Mouse (Mus musculus): ENCODE results near the gene Rnase12.

The Rnase12 gene

DNA sequence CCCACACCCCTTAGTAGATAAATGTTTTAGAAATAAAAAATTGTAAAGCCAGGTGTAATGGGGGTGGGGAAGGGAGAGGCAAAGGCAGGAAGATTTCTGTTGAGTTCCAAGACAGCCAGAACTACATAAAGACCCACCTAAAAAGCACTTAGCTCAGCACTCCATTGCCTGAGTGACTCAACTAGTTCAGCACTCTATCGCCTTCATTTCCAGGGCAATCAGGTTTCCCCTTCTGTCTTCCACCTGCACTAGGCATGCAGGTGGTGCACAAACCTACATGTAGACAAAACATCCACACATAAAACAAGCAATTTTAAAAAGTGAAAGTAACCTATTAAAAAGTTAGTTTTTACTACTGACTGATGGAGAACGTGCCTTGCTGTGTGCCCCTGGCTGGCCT, 27.6 kb upstream of the Rnase12 start:
- no peak for DNase-seq (ENCODE audit: low spot score)

DNA sequence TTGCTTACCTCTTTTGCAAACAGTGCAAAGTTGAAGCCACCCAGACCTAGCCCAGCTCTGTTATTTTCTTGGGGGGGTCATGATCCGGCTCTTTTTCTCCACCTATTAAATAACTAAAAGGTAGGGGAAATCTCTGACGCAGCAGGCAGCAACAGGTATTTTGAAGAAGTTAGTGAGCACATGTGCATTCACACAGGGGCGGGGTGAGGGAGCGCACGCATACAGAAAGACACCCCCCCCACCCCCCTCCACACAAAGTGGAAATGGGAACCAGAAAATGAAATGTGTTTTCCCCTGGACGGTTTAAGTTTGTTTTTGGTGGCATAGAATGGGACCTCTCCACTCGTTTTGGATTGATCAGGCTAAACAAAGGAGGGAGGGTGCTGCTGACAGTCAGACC, 26.3 kb upstream of the Rnase12 start:
- DNase-seq (ENCODE audit: low spot score), result no peak

GRCm38 (mm10) chr14:51082599-51083581, 25.4 kb upstream of the Rnase12 start:
- DNase-seq (ENCODE audit: low spot score), result no peak

DNA sequence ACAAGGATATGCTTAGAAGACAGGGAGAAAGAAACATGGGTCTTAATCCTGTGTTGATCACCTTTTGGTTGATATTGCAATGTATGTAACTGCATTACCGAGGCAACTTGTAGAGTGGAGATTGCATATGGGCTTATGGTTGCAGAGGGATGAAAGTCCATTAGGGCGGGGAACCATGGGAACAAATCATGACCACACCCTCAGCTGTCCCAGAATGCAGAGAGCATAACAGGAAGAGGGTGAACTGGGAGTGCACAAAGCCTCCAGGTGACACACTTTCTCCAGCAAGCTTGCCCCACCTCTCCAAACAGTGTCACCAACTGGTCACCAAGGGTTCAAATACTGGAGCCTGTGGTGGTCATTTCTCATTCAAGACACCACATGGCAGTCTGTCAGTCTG, 23.6 kb upstream of the Rnase12 start:
- DNase-seq (ENCODE audit: low spot score), result no peak

- DNase-seq (ENCODE audit: low spot score), result no peak
Observed at GRCm38 (mm10) chr14:51079180-51079579, 21.7 kb upstream of the Rnase12 start.

GRCm38 (mm10) chr14:51074335-51074734, 16.9 kb upstream of the Rnase12 start, which contains the start of gene Olfr750:
Gene Olfr750 (minus strand): TSS chr14:51074435.
- no peak for DNase-seq (ENCODE audit: low spot score)

- DNase-seq (ENCODE audit: low spot score), result no peak
Observed at GRCm38 (mm10) chr14:51069617-51070016, 12.2 kb upstream of the Rnase12 start.

DNA sequence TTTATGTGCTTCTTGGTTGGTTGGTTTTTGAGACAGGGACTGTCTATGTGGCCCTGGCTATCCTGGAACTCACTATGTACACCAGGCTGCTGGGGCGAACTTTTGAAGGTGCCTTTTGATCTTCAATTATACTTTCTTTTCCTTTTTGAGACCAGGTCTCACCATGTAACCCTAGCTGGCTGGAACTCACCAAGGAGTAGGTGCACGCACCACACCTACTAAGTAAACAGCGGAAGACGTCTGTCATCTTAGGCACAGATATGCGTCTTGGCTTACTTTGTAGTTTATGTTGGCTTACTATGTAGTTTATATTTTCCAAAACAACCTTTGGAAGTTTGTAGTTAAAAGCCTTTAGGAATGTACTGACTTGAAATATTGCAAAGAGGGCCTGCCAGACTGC, 11.5 kb upstream of the Rnase12 start:
- DNase-seq (ENCODE audit: low spot score), result no peak

DNA sequence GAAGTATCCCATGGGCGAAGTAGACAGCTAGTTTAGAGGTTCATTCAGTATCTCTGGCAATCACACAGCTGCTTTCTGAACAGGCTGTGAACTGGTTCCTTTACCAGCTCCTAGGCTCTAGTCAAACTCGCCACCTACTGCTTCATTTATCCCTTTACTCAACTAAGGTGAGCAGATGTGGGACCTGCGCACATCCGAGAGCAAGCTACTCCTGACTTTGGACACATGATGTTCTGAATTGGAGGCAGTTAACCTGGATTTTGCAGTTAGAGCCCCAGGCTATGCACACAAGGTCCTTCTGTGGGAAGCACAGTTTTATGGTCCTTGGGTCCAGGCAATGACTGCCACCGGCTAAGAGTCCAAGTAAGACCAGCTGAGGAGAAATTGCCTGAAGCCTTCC, 3.3 kb upstream of the Rnase12 start:
- no peak for DNase-seq (ENCODE audit: low spot score)

DNA sequence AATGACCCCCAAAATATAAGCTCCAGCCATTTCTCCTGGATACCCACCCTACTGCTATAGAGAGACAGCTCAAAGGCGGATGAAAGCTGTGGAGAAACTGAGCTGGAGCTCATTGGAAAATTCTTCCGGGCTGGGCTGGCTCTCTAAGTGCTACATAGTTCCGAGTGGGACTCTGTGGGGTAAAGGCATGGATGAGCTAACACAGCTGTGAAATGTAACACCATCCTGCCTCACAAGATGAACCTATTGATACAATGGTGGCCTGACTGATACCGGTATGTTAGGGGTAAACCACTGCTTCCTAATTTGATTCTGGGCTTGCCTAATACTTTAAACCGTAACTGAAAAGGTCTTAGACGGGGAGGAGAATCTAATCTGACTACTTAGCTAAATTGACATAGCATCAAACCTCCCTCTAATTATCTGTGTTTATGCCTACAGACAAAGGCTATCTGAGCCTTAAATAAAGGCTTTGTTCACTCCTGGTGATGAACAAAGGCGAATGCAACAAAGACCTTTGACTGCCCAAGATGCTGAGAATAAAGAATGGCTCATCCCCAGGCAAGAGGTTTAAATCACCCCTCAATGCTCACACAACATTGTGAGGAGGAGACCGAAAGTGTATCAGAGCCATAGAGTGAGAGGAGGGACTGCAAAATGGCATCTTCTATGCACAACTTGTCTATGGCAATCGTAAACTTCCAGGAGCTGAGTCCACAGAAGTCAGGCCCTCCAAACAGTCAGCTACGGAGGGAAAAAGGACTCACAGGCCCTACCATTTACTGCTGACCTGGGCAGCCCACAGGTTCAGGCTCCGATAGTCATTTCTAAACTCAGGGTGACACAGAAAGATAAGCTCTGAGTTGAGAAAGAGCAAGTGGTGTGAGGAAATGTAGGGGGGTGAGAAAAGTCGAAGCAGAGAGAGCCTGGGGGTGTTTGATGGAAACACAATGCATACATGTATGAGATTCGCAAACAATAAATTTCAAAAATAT, 2.9 kb downstream of the Rnase12 start:
- no peak for DNase-seq (ENCODE audit: low spot score)

- DNase-seq (ENCODE audit: low spot score), result no peak
Observed at GRCm38 (mm10) chr14:51053176-51053575, 4.3 kb downstream of the Rnase12 start.

DNA sequence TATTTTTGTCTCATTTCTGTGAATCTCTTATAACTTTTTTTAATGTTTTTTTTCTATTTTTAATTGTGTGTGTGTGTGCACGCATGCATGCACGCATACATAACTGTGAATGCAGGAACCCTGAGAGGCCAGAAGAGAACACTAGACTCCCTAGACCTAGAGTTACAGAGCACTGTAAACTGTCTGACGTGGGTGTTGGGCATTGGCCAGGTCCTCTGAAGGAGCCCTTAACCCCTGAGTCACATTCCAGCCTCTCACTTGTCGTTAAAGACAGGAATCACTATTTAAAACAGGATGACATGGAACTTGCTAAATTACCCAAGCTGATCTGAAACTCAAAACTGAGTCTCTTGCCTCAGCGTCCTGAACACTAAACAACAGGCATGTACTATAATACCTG, 5.5 kb downstream of the Rnase12 start:
- no peak for DNase-seq (ENCODE audit: low spot score)

- DNase-seq (ENCODE audit: low spot score), result no peak
Observed at GRCm38 (mm10) chr14:51050063-51050462, 7.4 kb downstream of the Rnase12 start, which contains the start of gene Rnase11. Gene Rnase11 (minus strand): TSS chr14:51050163.

DNA sequence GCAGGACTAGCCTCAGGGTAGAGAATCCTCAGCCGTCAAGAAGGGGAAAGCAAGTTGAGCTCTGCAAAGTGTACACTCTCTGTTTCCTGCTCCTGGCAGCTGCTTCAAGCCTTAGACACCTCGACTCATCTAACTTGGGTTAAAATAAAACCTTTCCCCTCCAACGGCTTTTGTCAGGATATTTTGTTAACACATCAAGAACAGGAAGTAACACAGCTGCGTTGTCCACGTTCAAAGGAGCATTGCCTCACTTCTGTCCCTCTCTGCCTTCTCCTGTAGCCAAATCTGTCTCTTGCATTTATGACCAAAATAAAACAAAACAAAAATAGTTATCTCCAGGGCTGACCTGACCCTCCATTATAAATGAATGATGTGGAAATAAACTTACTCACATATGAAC, 9.6 kb downstream of the Rnase12 start:
- no peak for DNase-seq (ENCODE audit: low spot score)

GRCm38 (mm10) chr14:51041769-51042168, 15.7 kb downstream of the Rnase12 start, which contains the start of gene Rnase9:
Gene Rnase9 (minus strand): TSS chr14:51041869.
- no peak for DNase-seq (ENCODE audit: low spot score)

- DNase-seq (ENCODE audit: low spot score), result no peak
Observed at GRCm38 (mm10) chr14:51036214-51036613, 21.2 kb downstream of the Rnase12 start.

DNA sequence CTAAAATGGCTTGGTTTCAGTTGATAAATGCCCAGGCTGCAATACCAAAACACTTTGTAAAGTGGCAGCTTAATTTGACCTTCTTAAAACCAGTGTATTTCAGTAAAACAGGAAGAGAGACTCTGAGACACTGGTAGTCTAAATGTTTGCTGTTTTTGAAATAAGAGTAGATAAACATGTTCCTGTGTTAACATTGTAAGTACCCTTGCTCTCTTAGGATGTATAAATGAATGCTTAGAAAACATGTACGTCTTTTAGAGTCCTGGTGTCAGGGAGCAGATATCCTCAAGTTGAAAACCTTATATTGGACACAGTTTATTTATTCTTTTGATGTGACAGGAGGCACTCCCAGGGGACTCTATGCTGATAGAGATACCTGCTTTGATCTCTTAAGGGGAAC, 22.3 kb downstream of the Rnase12 start:
- DNase-seq (ENCODE audit: low spot score), result no peak

DNA sequence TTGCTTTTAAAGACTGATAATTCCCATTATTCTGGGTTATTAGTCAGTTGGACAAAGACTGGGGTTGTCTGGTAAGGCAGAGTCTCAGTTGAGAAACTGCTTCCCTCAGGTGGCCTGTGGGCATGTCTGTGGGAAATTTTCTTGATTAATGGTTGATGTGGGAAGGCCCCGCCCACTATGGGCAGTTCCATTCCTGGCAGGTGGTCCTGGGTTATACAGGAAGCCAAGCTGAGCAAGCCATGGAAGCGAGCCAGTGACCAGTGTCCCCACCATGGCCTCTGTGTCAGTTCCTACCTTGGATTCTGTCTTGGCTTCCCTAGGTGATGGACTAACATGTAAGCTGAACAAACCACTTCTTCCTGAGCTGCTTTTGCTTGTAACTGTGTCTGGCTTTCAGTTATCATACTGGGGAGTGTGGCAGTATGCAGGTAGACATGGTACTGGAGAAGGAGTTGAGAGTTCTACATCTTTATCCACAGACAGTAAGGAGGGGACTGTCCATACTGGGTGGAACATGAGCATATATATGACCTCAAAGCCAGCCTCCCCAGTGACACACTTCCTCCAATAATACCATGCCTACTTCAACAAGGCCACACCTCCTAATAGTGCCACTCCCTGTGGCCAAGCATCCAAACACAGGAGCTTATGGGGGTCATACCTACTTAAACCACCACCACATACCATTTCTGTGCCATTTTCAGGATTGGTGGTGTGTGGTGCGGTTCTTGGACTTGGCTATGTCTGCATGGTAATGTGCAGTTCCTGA, 29.9 kb downstream of the Rnase12 start:
- no peak for DNase-seq (ENCODE audit: low spot score)

DNA sequence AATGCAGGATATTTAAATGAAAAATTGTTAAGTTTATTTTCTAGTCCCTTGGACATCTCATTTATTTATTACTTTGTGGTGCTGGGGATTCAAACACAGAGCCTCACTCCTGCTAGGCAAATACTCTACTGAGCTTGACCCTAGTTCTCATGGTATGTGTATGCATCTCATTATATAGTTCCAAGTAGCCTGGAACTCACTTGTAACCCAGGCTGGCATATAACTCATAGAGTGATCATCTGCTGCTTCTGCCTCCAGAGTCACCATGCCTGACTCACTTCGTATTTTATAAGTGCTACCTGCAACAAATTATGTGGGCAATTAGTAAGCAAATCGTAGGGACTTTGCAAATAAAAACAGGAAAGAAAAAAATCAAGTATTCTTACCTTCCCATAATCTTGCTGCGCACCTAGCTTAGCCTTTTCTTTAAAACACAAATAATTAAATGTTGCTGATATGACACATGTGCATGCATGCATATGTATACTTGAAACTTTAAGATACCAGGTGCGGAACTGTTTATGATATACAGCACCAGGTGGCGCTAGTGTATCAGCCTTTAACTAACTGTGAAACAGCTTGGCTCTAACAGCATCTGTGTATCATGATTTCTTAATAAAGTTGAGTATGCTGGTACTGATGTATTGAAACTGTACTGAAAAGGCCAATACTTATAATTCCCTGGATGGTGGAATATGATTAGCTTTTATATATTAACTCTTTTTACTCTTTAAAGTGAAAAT, 30.9 kb downstream of the Rnase12 start:
- no peak for DNase-seq (ENCODE audit: low spot score)

DNA sequence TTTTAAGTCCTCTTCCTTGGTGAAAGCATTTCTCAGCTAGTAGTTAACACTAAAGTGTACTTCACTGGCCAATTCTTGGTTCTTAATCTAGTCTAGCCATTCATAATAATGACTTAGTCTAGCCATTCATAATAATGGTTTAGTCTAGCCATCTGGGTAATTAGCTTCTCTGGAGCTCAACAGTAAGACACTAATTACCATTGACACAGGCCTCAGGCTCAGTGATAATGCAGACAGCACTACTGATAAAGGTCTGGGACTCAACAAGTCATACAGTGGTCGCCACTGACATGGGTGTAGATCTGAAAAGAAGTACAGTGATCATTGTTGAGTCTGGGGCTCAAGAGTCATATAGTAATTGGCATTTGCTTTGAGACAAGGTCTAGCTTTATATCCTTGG, 32.6 kb downstream of the Rnase12 start:
- DNase-seq (ENCODE audit: low spot score), result no peak

DNA sequence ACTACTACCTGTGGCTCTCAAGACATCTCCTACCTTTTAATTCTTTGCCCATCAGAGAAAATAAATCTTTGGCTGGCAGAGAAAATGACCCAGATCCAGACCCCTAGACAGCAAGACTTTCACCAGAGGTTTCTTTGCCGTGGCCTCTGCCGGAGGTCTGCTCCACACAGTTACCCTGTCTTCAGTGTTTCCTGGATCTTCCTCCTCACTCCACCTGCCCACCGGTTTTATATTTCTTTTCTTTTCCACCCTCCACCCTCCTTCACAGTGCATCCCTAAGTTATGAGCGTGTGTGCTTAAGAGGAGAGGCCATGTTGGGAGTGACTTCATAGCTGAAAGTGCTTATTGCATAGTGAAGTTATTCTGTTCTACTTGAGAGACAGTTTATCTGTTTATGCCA, 34.0 kb downstream of the Rnase12 start:
- DNase-seq (ENCODE audit: low spot score), result no peak
